Mouse (Mus musculus): ENCODE results near the gene Map2k7.

- TF ChIP-seq CTCF (IDR thresholded peaks at IDR 0.05; ENCODE audit: extremely low read depth, insufficient read depth, insufficient read length, insufficient replicate concordance) (no peak), POLR2A (IDR thresholded peaks at IDR 0.05; ENCODE audit: low read depth, low read length) (no peak)
Observed at GRCm38 (mm10) chr8:4263105-4263791, 24.7 kb downstream of the Map2k7 start.

Data from spleen, adult 2 months (tissue).